Mouse (Mus musculus) hindbrain, embryonic 11.5 days (tissue): ENCODE measurements around the gene Fam171b. TPM values are rescaled to one million over a fixed set of nuclear protein-coding genes. Genes with fewer than 3 reads are reported as not detected.

ENCODE experiments used
- ATAC-seq: fragments of 200-750 bp; cut with Nextera tagmentation; 2 replicates; pipeline ENCODE4 v1.8.0; 2017; ENCODE audit warnings: mild to moderate bottlenecking, moderate TSS enrichment, moderate library complexity; ENCODE audit not compliant: low FRiP score
- DNase-seq: peaks from one replicate; pipeline ENCODE4 v3.0.0-alpha.2; 2015; ENCODE audit warnings: low spot score
- H3K27ac ChIP-seq: fragments of 300-500 bp; sonication (generic); 2 replicates; pipeline ENCODE4 v1.5.1; 2014; ENCODE audit warnings: mild to moderate bottlenecking, low read depth, low read length
- H3K27me3 ChIP-seq: fragments of 300-500 bp; sonication (generic); 2 replicates; pipeline ENCODE4 v1.6.1; 2014; ENCODE audit warnings: mild to moderate bottlenecking, low read length, moderate library complexity, mixed read lengths; ENCODE audit not compliant: control insufficient read depth, insufficient read depth
- H3K36me3 ChIP-seq: fragments of 300-500 bp; sonication (generic); 2 replicates; pipeline ENCODE4 v1.6.1; 2014; ENCODE audit warnings: mild to moderate bottlenecking, low read length, moderate library complexity, mixed read lengths; ENCODE audit not compliant: control insufficient read depth, insufficient read depth
- H3K4me1 ChIP-seq: fragments of 300-500 bp; sonication (generic); replicated peaks from 2 replicates; pipeline ENCODE4 v1.6.1; 2014; ENCODE audit warnings: low read length, mixed read lengths; ENCODE audit not compliant: control insufficient read depth, insufficient read depth
- H3K4me2 ChIP-seq: fragments of 300-500 bp; sonication (generic); replicated peaks from 2 replicates; pipeline ENCODE4 v1.6.1; 2014; ENCODE audit warnings: mild to moderate bottlenecking, low read depth, low read length
- H3K4me3 ChIP-seq: fragments of 300-500 bp; sonication (generic); 2 replicates; pipeline ENCODE4 v1.5.1; 2014; ENCODE audit warnings: low read depth, low read length
- H3K9ac ChIP-seq: fragments of 300-500 bp; sonication (generic); 2 replicates; pipeline ENCODE4 v1.6.1; 2014; ENCODE audit warnings: low read depth, low read length
- H3K9me3 ChIP-seq: fragments of 300-500 bp; sonication (generic); 2 replicates; pipeline ENCODE4 v1.6.1; 2016; ENCODE audit warnings: low read length; ENCODE audit not compliant: control insufficient read depth
- WGBS: fragments of 180-500 bp; shearing (Covaris S2); extraction: QIAGEN DNeasy Blood & Tissue Kit; methylation state at CpG from one replicate; pipeline ENCODE4 v1.1.7; 2014; 5-methylcytosine and 5-hydroxymethylcytosine counted together
- polyA plus RNA-seq: library from polyadenylated mRNA; unstranded; fragments of >200 nt; fragmentation: Nextera tagmentation; extraction: Ambion mirVana; gene quantifications from 2 replicates; pipeline ENCODE4 v1.2.1, GENCODE M21; 2014

The Fam171b gene
- polyA plus RNA-seq, 1 experiment from 2014 or later = 42.7 TPM

DNA sequence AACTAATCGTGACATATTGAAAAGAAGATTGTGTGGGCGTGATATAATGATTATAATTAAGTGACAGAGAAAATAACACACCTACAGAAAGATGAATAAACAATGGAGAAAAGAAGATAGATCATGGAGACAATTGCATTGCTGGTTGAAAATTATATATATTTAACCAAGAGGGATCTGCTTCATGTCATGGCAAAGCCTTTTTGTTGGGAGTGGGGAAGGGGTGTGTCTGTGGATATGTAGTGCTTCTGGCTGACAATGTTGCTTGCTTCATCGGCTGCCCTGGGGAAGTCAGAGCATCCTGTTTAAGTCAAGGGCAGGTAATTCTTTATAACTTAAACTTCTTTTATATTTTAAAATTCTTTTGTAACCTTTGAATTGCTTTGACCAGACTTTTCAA lies 36.1 kb downstream of the Fam171b start:
- Histone ChIP-seq H3K4me3 (no peak overlapping the region), H3K27me3 (no peaks in the 10 kb centered on the region), H3K36me3 (no peaks in the 10 kb centered on the region), H3K4me1 (no peaks in the 10 kb centered on the region), H3K4me2 (no peak overlapping the region), H3K27ac (no peak overlapping the region), H3K9ac (no peak overlapping the region), H3K9me3 (no peaks in the 10 kb centered on the region)
- ATAC-seq = no peak
- WGBS = 95% methylated on average over 3 of the region's 3 CpGs
- no peak for DNase-seq

DNA sequence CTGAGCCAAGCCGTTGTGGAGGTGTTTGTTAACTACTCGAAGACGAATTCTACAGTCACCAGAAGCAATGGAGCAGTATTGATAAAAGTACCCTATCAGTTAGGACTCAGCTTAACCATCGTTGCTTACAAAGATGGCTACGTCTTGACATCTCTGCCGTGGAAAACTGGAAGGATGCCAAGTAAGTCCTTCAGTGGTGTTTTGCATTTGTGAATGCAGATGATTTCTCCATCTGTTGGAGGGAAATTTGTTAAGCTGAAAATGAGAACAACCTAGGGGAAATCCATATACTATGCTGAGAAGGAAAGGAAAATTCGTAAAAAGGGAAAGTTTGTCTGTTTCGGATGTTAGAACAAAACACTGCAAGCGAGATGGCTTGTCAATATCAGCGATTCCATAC lies 41.0 kb downstream of the Fam171b start:
- ATAC-seq (no peak), DNase-seq (no peak)
- no peaks in the 10 kb centered on the region for H3K9me3 ChIP-seq
- no peaks in the 10 kb centered on the region for H3K36me3 ChIP-seq
- no peak overlapping the region for H3K9ac ChIP-seq
- H3K27ac ChIP-seq = no peak overlapping the region
- WGBS = 89% methylated on average over 10 of the region's 10 CpGs
- no peaks in the 10 kb centered on the region for H3K4me1 ChIP-seq
- no peak overlapping the region for H3K4me3 ChIP-seq
- no peak overlapping the region for H3K4me2 ChIP-seq
- no peaks in the 10 kb centered on the region for H3K27me3 ChIP-seq

DNA sequence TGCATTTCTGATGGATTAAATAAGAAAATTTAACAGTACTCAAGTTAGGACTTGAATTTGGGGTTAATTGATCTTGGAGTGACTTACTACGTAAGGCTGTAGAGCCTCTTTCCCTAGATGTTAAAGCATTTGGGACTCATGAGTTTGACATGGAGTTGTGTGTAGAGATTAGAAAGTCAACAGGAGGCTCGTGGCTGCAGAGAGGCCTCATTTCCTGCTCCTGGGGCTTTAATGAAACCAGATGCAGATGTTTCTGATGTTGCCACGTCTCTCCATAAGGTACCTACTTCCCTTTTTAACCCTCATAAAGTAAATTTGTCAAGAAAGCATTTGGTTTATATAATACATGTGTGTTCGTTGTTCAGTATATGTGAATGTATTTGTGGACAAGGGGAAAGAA lies 43.8 kb downstream of the Fam171b start:
- WGBS = 69% methylated on average over 4 of the region's 4 CpGs
- H3K4me1 ChIP-seq = no peaks in the 10 kb centered on the region
- no peak overlapping the region for H3K9ac ChIP-seq

DNA sequence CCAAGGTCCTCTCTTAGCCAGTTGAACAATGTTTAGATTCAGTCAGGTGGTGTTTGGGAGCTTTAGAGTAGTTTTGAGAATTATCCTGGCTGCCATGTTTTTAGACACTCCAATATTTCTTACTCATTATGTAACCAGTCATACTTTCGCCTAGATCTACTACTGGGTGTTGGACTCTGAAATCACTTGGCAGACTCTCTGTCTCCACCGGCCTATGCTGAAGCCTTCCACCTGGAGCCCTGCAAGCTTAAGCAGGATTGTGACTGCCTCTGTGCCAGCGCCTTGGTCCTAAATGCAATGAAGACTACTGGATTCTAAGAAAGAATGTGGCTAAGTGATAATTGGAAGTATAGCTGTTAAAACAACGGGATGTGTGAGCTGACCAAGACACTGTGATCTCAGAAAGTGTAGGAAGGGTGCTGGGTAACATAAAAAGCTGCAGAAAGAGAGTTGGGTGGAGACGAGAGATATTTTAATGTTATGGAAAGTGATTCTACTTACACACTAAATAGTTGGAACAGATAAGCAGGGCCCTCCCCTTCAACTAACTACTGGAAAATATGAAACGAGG lies 71.5 kb downstream of the Fam171b start:
- H3K36me3 ChIP-seq = 0 out of 2 replicates have a peak, but pooled peaks cover 4% of the 10 kb centered on the region
- no peak overlapping the region for H3K4me2 ChIP-seq
- DNase-seq (no peak), ATAC-seq (no peak)
- no peak overlapping the region for H3K27ac ChIP-seq
- no peak overlapping the region for H3K4me3 ChIP-seq
- H3K27me3 ChIP-seq = no peaks in the 10 kb centered on the region
- no peak overlapping the region for H3K9ac ChIP-seq
- WGBS = 89% methylated on average over 6 of the region's 6 CpGs
- no peaks in the 10 kb centered on the region for H3K4me1 ChIP-seq
- H3K9me3 ChIP-seq = no peaks in the 10 kb centered on the region

More for the DNA sequence above, 43.8 kb downstream of the Fam171b start:
- Histone ChIP-seq H3K27me3 (no peaks in the 10 kb centered on the region), H3K36me3 (no peaks in the 10 kb centered on the region), H3K27ac (no peak overlapping the region), H3K9me3 (no peaks in the 10 kb centered on the region), H3K4me3 (no peak overlapping the region), H3K4me2 (no peak overlapping the region)
- no peak for ATAC-seq
- DNase-seq = no peak

DNA sequence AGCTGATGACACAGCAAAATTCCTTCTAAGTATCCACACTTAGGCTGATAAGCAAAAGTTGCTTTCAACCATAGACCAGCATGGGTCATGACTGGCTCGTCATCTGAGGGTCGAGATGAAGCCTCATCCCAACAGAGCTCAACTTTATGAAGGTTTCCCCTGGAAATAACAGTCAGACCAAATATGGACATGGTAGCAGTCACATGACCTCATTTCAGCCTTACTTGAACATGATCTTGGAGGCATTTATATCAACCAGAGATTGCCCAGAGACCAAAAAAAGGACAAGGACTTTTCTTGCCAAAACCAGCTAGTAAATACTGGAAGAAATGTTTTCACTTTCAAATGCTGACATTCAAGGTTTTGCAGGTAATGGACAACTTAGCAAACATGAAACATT lies 81.3 kb downstream of the Fam171b start:
- Histone ChIP-seq H3K4me3 (no peak overlapping the region), H3K4me2 (no peak overlapping the region), H3K27me3 (no peaks in the 10 kb centered on the region), H3K4me1 (no peaks in the 10 kb centered on the region), H3K36me3 (no peaks in the 10 kb centered on the region), H3K9ac (no peak overlapping the region), H3K9me3 (no peaks in the 10 kb centered on the region), H3K27ac (no peak overlapping the region)
- ATAC-seq (no peak), DNase-seq (no peak)
- 90% methylated on average over 2 of the region's 2 CpGs for WGBS

DNA sequence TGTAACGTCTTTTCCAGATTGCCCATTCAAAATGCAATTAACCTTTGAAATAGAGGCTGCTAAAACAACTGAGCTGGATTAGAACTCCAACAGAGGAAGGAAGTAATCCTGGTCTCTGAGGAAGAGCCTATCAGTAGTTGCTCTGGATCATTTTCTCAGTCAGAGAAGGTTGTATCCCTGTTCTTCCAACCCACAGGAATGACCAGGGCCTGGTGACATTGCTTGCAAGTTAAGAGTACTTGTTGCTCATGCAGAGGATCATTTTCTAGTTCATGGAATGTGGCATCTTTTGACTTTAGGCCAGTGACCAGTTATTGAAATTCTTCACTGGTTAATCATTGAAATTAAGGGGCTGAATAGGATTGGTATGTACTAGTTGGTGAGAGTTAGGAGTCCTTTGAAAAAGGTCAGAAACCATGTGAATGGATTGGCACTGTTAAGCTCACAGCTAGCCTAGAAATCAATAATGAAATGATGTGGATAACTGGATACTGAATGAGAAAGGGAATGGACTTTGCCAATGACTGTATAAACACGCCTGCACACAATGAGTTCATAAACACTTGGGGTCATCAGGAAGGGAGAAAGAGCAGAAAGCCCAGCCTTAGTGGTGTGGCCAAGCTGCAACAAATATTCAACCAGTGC lies 89.6 kb downstream of the Fam171b start:
- no peak overlapping the region for H3K9ac ChIP-seq

DNA sequence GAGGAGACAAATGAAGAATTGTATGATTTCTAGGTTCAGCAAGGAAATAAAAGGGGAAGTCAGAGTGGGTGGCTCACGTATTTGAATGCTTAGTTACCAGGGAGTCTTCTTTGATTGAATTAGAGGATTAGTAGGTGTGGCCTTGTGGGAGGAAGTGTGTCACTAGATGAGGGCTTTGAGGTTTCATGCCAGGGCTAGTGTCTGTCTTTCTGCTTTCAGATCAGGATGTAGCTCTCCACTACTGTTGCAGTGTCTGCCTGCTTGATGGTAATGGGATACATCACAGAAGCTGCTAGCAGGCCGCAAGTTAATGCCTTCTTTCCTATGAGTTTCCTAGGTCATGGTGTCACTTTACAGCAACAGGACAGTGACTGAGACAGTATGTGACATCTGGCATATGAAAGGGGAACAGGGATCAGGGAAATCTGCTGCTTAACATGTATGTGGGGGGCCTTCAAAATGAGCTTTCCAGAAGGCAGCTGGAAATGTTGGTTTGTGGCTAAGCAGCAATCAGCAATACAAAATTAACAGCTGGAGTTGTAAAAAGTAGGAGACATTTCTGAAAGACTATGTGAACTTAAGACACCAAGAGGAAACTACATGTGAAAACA lies 117.1 kb downstream of the Fam171b start:
- Histone ChIP-seq H3K4me3 (no peak overlapping the region), H3K9ac (no peak overlapping the region), H3K4me2 (no peak overlapping the region), H3K9me3 (no peaks in the 10 kb centered on the region), H3K4me1 (no peaks in the 10 kb centered on the region), H3K36me3 (no peaks in the 10 kb centered on the region), H3K27ac (no peak overlapping the region), H3K27me3 (no peaks in the 10 kb centered on the region)
- no peak for DNase-seq
- 61% methylated on average over 2 of the region's 2 CpGs for WGBS
- ATAC-seq = no peak

More for the DNA sequence above, 89.6 kb downstream of the Fam171b start:
- no peak overlapping the region for H3K4me2 ChIP-seq
- ATAC-seq = no peak
- 86% methylated on average over 2 of the region's 2 CpGs for WGBS
- no peaks in the 10 kb centered on the region for H3K9me3 ChIP-seq
- no peak overlapping the region for H3K4me3 ChIP-seq
- no peaks in the 10 kb centered on the region for H3K4me1 ChIP-seq
- DNase-seq = no peak
- no peaks in the 10 kb centered on the region for H3K36me3 ChIP-seq
- H3K27me3 ChIP-seq = no peaks in the 10 kb centered on the region
- no peak overlapping the region for H3K27ac ChIP-seq
